In genomic region chrX:8175169-8175503, GRCm38 (mm10) we compare ENCODE assay signal across 8 mouse cellular contexts. TPM values are rescaled to one million over a fixed set of nuclear protein-coding genes. Genes with fewer than 3 reads are reported as not detected.
DNase-seq lines count a peak whose midpoint lies in the region; ATAC-seq and TF ChIP-seq lines count a peak whose summit lies in the region.

No protein-coding gene starts in this region.

- TF ChIP-seq EP300 in liver, postnatal 0 days (IDR thresholded peaks at IDR 0.05; ENCODE audit: low read depth) = no peak

- ATAC-seq in heart, embryonic 12.5 days (ENCODE audit: insufficient number of reproducible peaks, low FRiP score) = no peak
- no peak for ATAC-seq in forebrain, embryonic 16.5 days
- no peak for ATAC-seq in liver, postnatal 0 days
- ATAC-seq in CD4-positive, CD25-positive, alpha-beta regulatory T cell, adult 4 months = no peak

- DNase-seq in heart, postnatal 4 days = no peak
- no peak for DNase-seq in liver, postnatal 0 days
- DNase-seq in retina, embryonic 14.5 days (ENCODE audit: low spot score) = no peak
- no peak for DNase-seq in yolk sac, embryonic 10.5 days (ENCODE audit: low spot score)

- WGBS in heart, embryonic 12.5 days = 7% methylated on average over 4 of the region's 4 CpGs
- WGBS in forebrain, embryonic 16.5 days = 17% methylated on average over 4 of the region's 4 CpGs
- 18% methylated on average over 4 of the region's 4 CpGs for WGBS in liver, postnatal 0 days (ENCODE audit: insufficient replicate concordance)

- no peak for TF ChIP-seq CTCF in E14TG2a.4 (conservative IDR thresholded peaks at IDR 0.05; ENCODE audit: low read length)
- TF ChIP-seq CTCF in liver, postnatal 0 days (IDR thresholded peaks at IDR 0.05; ENCODE audit: low read depth) = no peak

- H3K4me2 ChIP-seq in heart, embryonic 12.5 days = peak overlapping the region; percentile 67
- H3K4me2 ChIP-seq in forebrain, embryonic 16.5 days (ENCODE audit: low read length) = peak overlapping the region; percentile 55
- H3K4me2 ChIP-seq in liver, postnatal 0 days (ENCODE audit: low read depth, low read length) = peak overlapping the region; percentile 73

- H3K36me3 ChIP-seq in heart, embryonic 12.5 days = peaks cover 9% of the 10 kb centered on the region; the same call in 1 of the 2 replicates
- H3K36me3 ChIP-seq in E14TG2a.4 (ENCODE audit: insufficient read depth, low read length) = peaks cover 38% of the 10 kb centered on the region
- no peaks in the 10 kb centered on the region for H3K36me3 ChIP-seq in forebrain, embryonic 16.5 days (ENCODE audit: control insufficient read depth, insufficient read depth)
- no peaks in the 10 kb centered on the region for H3K36me3 ChIP-seq in liver, postnatal 0 days (replicated peaks; ENCODE audit: insufficient read depth, low read length)

- peak overlapping the region; percentile 72 for H3K9ac ChIP-seq in heart, embryonic 12.5 days
- peak overlapping the region; percentile 68 for H3K9ac ChIP-seq in forebrain, embryonic 16.5 days (replicated peaks; ENCODE audit: low read depth, low read length)
- H3K9ac ChIP-seq in liver, postnatal 0 days (replicated peaks) = peak overlapping the region; percentile 68

- H3K4me3 ChIP-seq in heart, embryonic 12.5 days = peak overlapping the region; percentile 71
- peak overlapping the region; percentile 87 for H3K4me3 ChIP-seq in E14TG2a.4 (replicated peaks; ENCODE audit: low read length)
- H3K4me3 ChIP-seq in forebrain, embryonic 16.5 days (replicated peaks; ENCODE audit: low read length) = peak overlapping the region; percentile 61
- peak overlapping the region; percentile 70 for H3K4me3 ChIP-seq in liver, postnatal 0 days (ENCODE audit: low read depth, low read length)

- H3K9me3 ChIP-seq in heart, embryonic 12.5 days (replicated peaks) = no peaks in the 10 kb centered on the region
- H3K9me3 ChIP-seq in E14TG2a.4 (ENCODE audit: low read length) = no peaks in the 10 kb centered on the region
- H3K9me3 ChIP-seq in forebrain, embryonic 16.5 days (ENCODE audit: control insufficient read depth, low read length) = no peaks in the 10 kb centered on the region; the same call in 1 of the 2 replicates
- no peaks in the 10 kb centered on the region for H3K9me3 ChIP-seq in liver, postnatal 0 days (ENCODE audit: low read length)

- no peaks in the 10 kb centered on the region for H3K27me3 ChIP-seq in heart, embryonic 12.5 days (replicated peaks)
- no peaks in the 10 kb centered on the region for H3K27me3 ChIP-seq in E14TG2a.4 (ENCODE audit: insufficient read depth, low read length)
- no peaks in the 10 kb centered on the region for H3K27me3 ChIP-seq in forebrain, embryonic 16.5 days (replicated peaks; ENCODE audit: control insufficient read depth, insufficient read depth, low read length)
- no peaks in the 10 kb centered on the region for H3K27me3 ChIP-seq in liver, postnatal 0 days (ENCODE audit: insufficient read depth, low read length)

- H3K27ac ChIP-seq in heart, embryonic 12.5 days (ENCODE audit: poor library complexity, severe bottlenecking) = no peak overlapping the region
- H3K27ac ChIP-seq in forebrain, embryonic 16.5 days (ENCODE audit: low read length) = no peak overlapping the region
- H3K27ac ChIP-seq in liver, postnatal 0 days (ENCODE audit: low read depth) = peak overlapping the region; percentile 58; the same call in 1 of the 2 replicates

- peaks cover 3% of the 10 kb centered on the region; the same call in 1 of the 2 replicates for H3K4me1 ChIP-seq in heart, embryonic 12.5 days (replicated peaks)
- H3K4me1 ChIP-seq in E14TG2a.4 (replicated peaks; ENCODE audit: low read depth, low read length) = peaks cover 53% of the 10 kb centered on the region
- H3K4me1 ChIP-seq in forebrain, embryonic 16.5 days (replicated peaks; ENCODE audit: control insufficient read depth, insufficient read depth, low read length) = peaks cover 6% of the 10 kb centered on the region
- peaks cover 4% of the 10 kb centered on the region; the same call in 1 of the 2 replicates for H3K4me1 ChIP-seq in liver, postnatal 0 days (ENCODE audit: insufficient read depth)

RNA-seq across cellular contexts. Expression of gene Tbc1d25, which starts 0.8 kb away (rescaled TPM):
- 9.2 and 11.1 TPM in 2 replicates for polyA plus RNA-seq in heart, embryonic 12.5 days (2016; fragmentation: Nextera tagmentation; extraction: Ambion mirVana)
- total RNA-seq in heart, postnatal 4 days (2021) = 1 to 10 TPM; 5.9 to 7.1 TPM
- polyA plus RNA-seq in forebrain, embryonic 16.5 days (2015; fragmentation: Nextera tagmentation; extraction: Ambion mirVana) = 25.0 and 27.1 TPM in 2 replicates
- 2.1 and 2.2 TPM in 2 replicates for polyA plus RNA-seq in liver, postnatal 0 days (2015; fragmentation: Nextera tagmentation; extraction: Ambion mirVana)
- 1 to 10 TPM; 3.2 to 4.2 TPM for polyA plus RNA-seq in CD4-positive, CD25-positive, alpha-beta regulatory T cell, adult 4 months (2017; shearing (Covaris generic))

RNA-seq across cellular contexts. Expression of gene Ebp, which starts 18.2 kb away (rescaled TPM):
- 23.0 and 24.5 TPM in 2 replicates for polyA plus RNA-seq in heart, embryonic 12.5 days (2016; fragmentation: Nextera tagmentation; extraction: Ambion mirVana)
- 10 to 100 TPM; 21.0 to 23.8 TPM for total RNA-seq in heart, postnatal 4 days (2021)
- 19.7 and 25.5 TPM in 2 replicates for polyA plus RNA-seq in forebrain, embryonic 16.5 days (2015; fragmentation: Nextera tagmentation; extraction: Ambion mirVana)
- 74.7 and 84.5 TPM in 2 replicates for polyA plus RNA-seq in liver, postnatal 0 days (2015; fragmentation: Nextera tagmentation; extraction: Ambion mirVana)
- 100 to 1,000 TPM; 131 to 160 TPM for polyA plus RNA-seq in CD4-positive, CD25-positive, alpha-beta regulatory T cell, adult 4 months (2017; shearing (Covaris generic))

RNA-seq across cellular contexts. Expression of gene Rbm3, which starts 29.5 kb away (rescaled TPM):
- polyA plus RNA-seq in heart, embryonic 12.5 days (2016; fragmentation: Nextera tagmentation; extraction: Ambion mirVana) = 326 and 330 TPM in 2 replicates
- total RNA-seq in heart, postnatal 4 days (2021) = 100 to 1,000 TPM; 471 to 553 TPM
- 357 and 393 TPM in 2 replicates for polyA plus RNA-seq in forebrain, embryonic 16.5 days (2015; fragmentation: Nextera tagmentation; extraction: Ambion mirVana)
- 413 and 415 TPM in 2 replicates for polyA plus RNA-seq in liver, postnatal 0 days (2015; fragmentation: Nextera tagmentation; extraction: Ambion mirVana)
- 100 to 1,000 TPM; 519 to 666 TPM for polyA plus RNA-seq in CD4-positive, CD25-positive, alpha-beta regulatory T cell, adult 4 months (2017; shearing (Covaris generic))

RNA-seq across cellular contexts. Expression of gene Porcn, which starts 31.2 kb away (rescaled TPM):
- 3.0 and 4.3 TPM in 2 replicates for polyA plus RNA-seq in heart, embryonic 12.5 days (2016; fragmentation: Nextera tagmentation; extraction: Ambion mirVana)
- 1 to 10 TPM; 2.0 to 2.7 TPM for total RNA-seq in heart, postnatal 4 days (2021)
- 42.7 and 51.8 TPM in 2 replicates for polyA plus RNA-seq in forebrain, embryonic 16.5 days (2015; fragmentation: Nextera tagmentation; extraction: Ambion mirVana)
- polyA plus RNA-seq in liver, postnatal 0 days (2015; fragmentation: Nextera tagmentation; extraction: Ambion mirVana) = 1.5 and 1.9 TPM in 2 replicates
- under 1 TPM; 0.30 to 0.33 TPM for polyA plus RNA-seq in CD4-positive, CD25-positive, alpha-beta regulatory T cell, adult 4 months (2017; shearing (Covaris generic))

RNA-seq across cellular contexts. Expression of gene Wdr13, which starts 42.4 kb away (rescaled TPM):
- polyA plus RNA-seq in heart, embryonic 12.5 days (2016; fragmentation: Nextera tagmentation; extraction: Ambion mirVana) = 26.7 and 28.5 TPM in 2 replicates
- 10 to 100 TPM; 74.1 to 79.1 TPM for total RNA-seq in heart, postnatal 4 days (2021)
- 58.0 and 68.5 TPM in 2 replicates for polyA plus RNA-seq in forebrain, embryonic 16.5 days (2015; fragmentation: Nextera tagmentation; extraction: Ambion mirVana)
- 4.6 and 5.6 TPM in 2 replicates for polyA plus RNA-seq in liver, postnatal 0 days (2015; fragmentation: Nextera tagmentation; extraction: Ambion mirVana)
- 10 to 100 TPM; 19.1 to 33.8 TPM for polyA plus RNA-seq in CD4-positive, CD25-positive, alpha-beta regulatory T cell, adult 4 months (2017; shearing (Covaris generic))
